Comparison of ENCODE assay signal across 29 mouse cellular contexts in the genomic region with DNA sequence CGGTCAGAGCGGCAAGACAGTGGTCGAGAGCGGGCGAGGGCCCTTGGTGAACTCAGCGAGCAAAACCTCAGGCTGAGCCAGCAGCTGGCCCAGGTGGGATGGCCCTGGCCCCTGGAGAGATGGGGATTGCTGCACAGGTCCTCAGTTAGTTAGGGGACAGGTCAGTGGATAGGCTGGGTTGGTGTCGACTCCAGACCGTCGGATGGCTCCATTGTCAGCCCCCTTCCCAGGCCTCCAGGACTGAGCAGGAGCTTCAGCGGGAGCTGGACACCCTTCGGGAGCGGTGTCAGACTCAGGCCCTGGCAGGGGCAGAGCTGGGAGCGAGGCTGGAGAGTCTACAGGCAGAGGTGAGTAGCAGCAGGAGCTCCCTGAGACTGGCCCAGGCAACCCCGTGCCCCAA. TPM values are rescaled to one million over a fixed set of nuclear protein-coding genes. Genes with fewer than 3 reads are reported as not detected.
DNase-seq lines count a peak whose midpoint lies in the region; ATAC-seq and TF ChIP-seq lines count a peak whose summit lies in the region.
"Had no signal": no experiment of that assay in that cellular context is flagged by ENCODE, and none has a peak within 500 bp of the region (broad histone marks: within the 10 kb centered on the region; RNA-seq: fewer than 3 reads in every experiment).

No protein-coding gene starts in this region.

- H3K4me3 ChIP-seq in heart, embryonic 13.5 days, result no peak overlapping the region
- H3K4me3 ChIP-seq in midbrain, embryonic 13.5 days (replicated peaks), result no peak overlapping the region
- H3K4me3 ChIP-seq in midbrain, embryonic 14.5 days (replicated peaks; ENCODE audit: low read depth, low read length), result no peak overlapping the region
- no peak overlapping the region for H3K4me3 ChIP-seq in limb, embryonic 11.5 days (ENCODE audit: low read depth, low read length)
- no peak overlapping the region for H3K4me3 ChIP-seq in intestine, postnatal 0 days (ENCODE audit: low read depth, low read length)
- H3K4me3 ChIP-seq: left cerebral cortex, adult 2 months; neural tube, embryonic 15.5 days had no signal

- DNase-seq in heart, postnatal 10 days, result no peak
- no peak for DNase-seq in midbrain, embryonic 14.5 days
- DNase-seq in limb, embryonic 11.5 days (ENCODE audit: low spot score), result peak; percentile 23
- DNase-seq in left cerebral cortex, adult 9 months (ENCODE audit: low spot score in 2 of 2), result no peak
- DNase-seq: adrenal gland, postnatal 10 days; cerebellum, adult 18-20 months; cerebellum, postnatal 36 days; embryo, embryonic 11 days; heart, postnatal 4 days; kidney, adult 11 months; layer of hippocampus, adult 9-11 months; left cerebral cortex, postnatal 4 days; lung, postnatal 4 days; right cerebral cortex, adult 18-20 months; right cerebral cortex, postnatal 4 days; thymus, adult 18-20 months; thymus, postnatal 4 days had no signal

- H3K9ac ChIP-seq in heart, embryonic 13.5 days, result 0 out of 2 replicates have a peak overlapping the region, but pooled peaks have one; percentile 8
- peak overlapping the region; percentile 6; the same call in 1 of the 2 replicates for H3K9ac ChIP-seq in midbrain, embryonic 13.5 days (replicated peaks)
- H3K9ac ChIP-seq in midbrain, embryonic 14.5 days (replicated peaks; ENCODE audit: low read length), result no peak overlapping the region
- H3K9ac ChIP-seq in limb, embryonic 11.5 days (ENCODE audit: low read length), result no peak overlapping the region
- H3K9ac ChIP-seq in intestine, postnatal 0 days (ENCODE audit: low read depth, low read length), result no peak overlapping the region
- H3K9ac ChIP-seq: liver, embryonic 14.5 days; neural tube, embryonic 15.5 days had no signal

- no peak overlapping the region for H3K27ac ChIP-seq in heart, embryonic 13.5 days (replicated peaks)
- H3K27ac ChIP-seq in midbrain, embryonic 13.5 days, result no peak overlapping the region
- no peak overlapping the region for H3K27ac ChIP-seq in midbrain, embryonic 14.5 days (replicated peaks; ENCODE audit: low read depth, low read length)
- no peak overlapping the region for H3K27ac ChIP-seq in limb, embryonic 11.5 days (replicated peaks; ENCODE audit: low read depth, low read length)
- no peak overlapping the region for H3K27ac ChIP-seq in intestine, postnatal 0 days (ENCODE audit: low read depth, low read length)
- H3K27ac ChIP-seq: kidney, postnatal 0 days; left cerebral cortex, adult 2 months; liver, embryonic 14.5 days; neural tube, embryonic 15.5 days had no signal

- H3K4me2 ChIP-seq in heart, embryonic 13.5 days, result no peak overlapping the region
- H3K4me2 ChIP-seq in midbrain, embryonic 13.5 days (replicated peaks), result no peak overlapping the region
- no peak overlapping the region for H3K4me2 ChIP-seq in midbrain, embryonic 14.5 days (ENCODE audit: low read length)
- no peak overlapping the region for H3K4me2 ChIP-seq in limb, embryonic 11.5 days (ENCODE audit: low read depth, severe bottlenecking)
- H3K4me2 ChIP-seq in intestine, postnatal 0 days (replicated peaks; ENCODE audit: low read depth), result no peak overlapping the region
- H3K4me2 ChIP-seq: heart, embryonic 11.5 days; neural tube, embryonic 15.5 days had no signal

- no peak for TF ChIP-seq CTCF in intestine, postnatal 0 days (IDR thresholded peaks at IDR 0.05; ENCODE audit: low read depth)

- H3K36me3 ChIP-seq in heart, embryonic 13.5 days, result peaks cover 45% of the 10 kb centered on the region
- peaks cover 37% of the 10 kb centered on the region for H3K36me3 ChIP-seq in midbrain, embryonic 13.5 days
- H3K36me3 ChIP-seq in midbrain, embryonic 14.5 days (ENCODE audit: control insufficient read depth, insufficient read depth, low read length), result peaks cover 32% of the 10 kb centered on the region
- peaks cover 10% of the 10 kb centered on the region for H3K36me3 ChIP-seq in limb, embryonic 11.5 days (ENCODE audit: control insufficient read depth, insufficient read depth, low read length)
- peaks cover 48% of the 10 kb centered on the region for H3K36me3 ChIP-seq in intestine, postnatal 0 days (ENCODE audit: control insufficient read depth, insufficient read depth)

- no peaks in the 10 kb centered on the region for H3K9me3 ChIP-seq in heart, embryonic 13.5 days
- H3K9me3 ChIP-seq in midbrain, embryonic 13.5 days, result no peaks in the 10 kb centered on the region
- no peaks in the 10 kb centered on the region for H3K9me3 ChIP-seq in midbrain, embryonic 14.5 days (ENCODE audit: control insufficient read depth, low read length)
- H3K9me3 ChIP-seq in limb, embryonic 11.5 days (ENCODE audit: control insufficient read depth, low read length), result no peaks in the 10 kb centered on the region
- no peaks in the 10 kb centered on the region for H3K9me3 ChIP-seq in intestine, postnatal 0 days (ENCODE audit: control insufficient read depth)
- H3K9me3 ChIP-seq: neural tube, embryonic 15.5 days had no signal

- WGBS in heart, embryonic 13.5 days, result 79% methylated on average over 14 of the region's 14 CpGs
- WGBS in midbrain, embryonic 13.5 days, result 79% methylated on average over 14 of the region's 14 CpGs
- 75% methylated on average over 14 of the region's 14 CpGs for WGBS in midbrain, embryonic 14.5 days
- WGBS in limb, embryonic 11.5 days, result 77% methylated on average over 14 of the region's 14 CpGs
- WGBS in intestine, postnatal 0 days, result 82% methylated on average over 14 of the region's 14 CpGs

- ATAC-seq in heart, embryonic 13.5 days (ENCODE audit: extremely low read depth, insufficient number of reproducible peaks, low FRiP score, low TSS enrichment), result no peak
- ATAC-seq in midbrain, embryonic 13.5 days, result 0 out of 2 replicates have a peak, but pooled peaks have one; percentile 12
- no peak for ATAC-seq in midbrain, embryonic 14.5 days (ENCODE audit: low FRiP score, low TSS enrichment)
- ATAC-seq in limb, embryonic 11.5 days (ENCODE audit: insufficient number of reproducible peaks, low FRiP score, low TSS enrichment, low read depth), result no peak
- no peak for ATAC-seq in intestine, postnatal 0 days

- intact Hi-C loops in heart, postnatal 10 days (cut with DNase I), result no loop called here

- peaks cover 11% of the 10 kb centered on the region for H3K4me1 ChIP-seq in heart, embryonic 13.5 days
- H3K4me1 ChIP-seq in midbrain, embryonic 13.5 days (replicated peaks), result no peaks in the 10 kb centered on the region
- no peaks in the 10 kb centered on the region for H3K4me1 ChIP-seq in midbrain, embryonic 14.5 days (ENCODE audit: control insufficient read depth, insufficient read depth, low read length)
- H3K4me1 ChIP-seq in limb, embryonic 11.5 days (ENCODE audit: control insufficient read depth, insufficient read depth, low read length), result no peaks in the 10 kb centered on the region
- no peaks in the 10 kb centered on the region for H3K4me1 ChIP-seq in intestine, postnatal 0 days (replicated peaks; ENCODE audit: control insufficient read depth, insufficient read depth, low read length)

- H3K27me3 ChIP-seq in heart, embryonic 13.5 days (replicated peaks), result peaks cover 34% of the 10 kb centered on the region
- H3K27me3 ChIP-seq in midbrain, embryonic 13.5 days, result peaks cover 32% of the 10 kb centered on the region
- peaks cover 16% of the 10 kb centered on the region for H3K27me3 ChIP-seq in midbrain, embryonic 14.5 days (ENCODE audit: control insufficient read depth, insufficient read depth, low read length)
- H3K27me3 ChIP-seq in limb, embryonic 11.5 days (ENCODE audit: control insufficient read depth, insufficient read depth, low read length), result peaks cover 17% of the 10 kb centered on the region
- no peaks in the 10 kb centered on the region; the same call in 1 of the 2 replicates for H3K27me3 ChIP-seq in intestine, postnatal 0 days (replicated peaks; ENCODE audit: control insufficient read depth, insufficient read depth, low read length)

RNA-seq across cellular contexts. Expression of a gene that starts 5.2 kb away (rescaled TPM):
- polyA plus RNA-seq in heart, embryonic 13.5 days (2015; fragmentation: Nextera tagmentation; extraction: Ambion mirVana), result 0.17 and 0.41 TPM in 2 replicates
- total RNA-seq in heart, postnatal 10 days (2021), result not detected
- 0.16 TPM in 1 of 2 replicates, not detected in the other for polyA plus RNA-seq in midbrain, embryonic 13.5 days (2015; fragmentation: Nextera tagmentation; extraction: Ambion mirVana)
- polyA plus RNA-seq in midbrain, embryonic 14.5 days (2014; fragmentation: Nextera tagmentation; extraction: Ambion mirVana), result 0.26 TPM in 1 of 2 replicates, not detected in the other
- 0.91 and 1.3 TPM in 2 replicates for polyA plus RNA-seq in limb, embryonic 11.5 days (2014; fragmentation: Nextera tagmentation; extraction: Ambion mirVana)
- polyA plus RNA-seq in intestine, postnatal 0 days (2015; fragmentation: Nextera tagmentation; extraction: Ambion mirVana), result 7.8 and 8.5 TPM in 2 replicates
- total RNA-seq: adrenal gland, postnatal 10 days; gastrocnemius, adult 18-20 months; gastrocnemius, postnatal 4 days; left cerebral cortex, adult 2 months; left cerebral cortex, postnatal 4 days; megakaryocyte-erythroid progenitor cell, adult 5-6 weeks had no signal
- polyA plus RNA-seq: neural tube, embryonic 15.5 days had no signal

RNA-seq across cellular contexts. Expression of a gene that starts 7.9 kb away (rescaled TPM):
- 297 and 312 TPM in 2 replicates for polyA plus RNA-seq in heart, embryonic 13.5 days (2015; fragmentation: Nextera tagmentation; extraction: Ambion mirVana)
- 100 to 1,000 TPM; 218 to 220 TPM for total RNA-seq in heart, postnatal 10 days (2021)
- polyA plus RNA-seq in midbrain, embryonic 13.5 days (2015; fragmentation: Nextera tagmentation; extraction: Ambion mirVana), result 84.9 and 90.9 TPM in 2 replicates
- 110 and 150 TPM in 2 replicates for polyA plus RNA-seq in midbrain, embryonic 14.5 days (2014; fragmentation: Nextera tagmentation; extraction: Ambion mirVana)
- polyA plus RNA-seq in limb, embryonic 11.5 days (2014; fragmentation: Nextera tagmentation; extraction: Ambion mirVana), result 45.5 and 53.0 TPM in 2 replicates
- polyA plus RNA-seq in intestine, postnatal 0 days (2015; fragmentation: Nextera tagmentation; extraction: Ambion mirVana), result 131 and 136 TPM in 2 replicates

RNA-seq across cellular contexts. Expression of a gene that starts 8.2 kb away (rescaled TPM):
- polyA plus RNA-seq in heart, embryonic 13.5 days (2015; fragmentation: Nextera tagmentation; extraction: Ambion mirVana), result 32.4 and 37.3 TPM in 2 replicates
- 10 to 100 TPM; 21.0 to 21.1 TPM for total RNA-seq in heart, postnatal 10 days (2021)
- 44.8 and 46.5 TPM in 2 replicates for polyA plus RNA-seq in midbrain, embryonic 13.5 days (2015; fragmentation: Nextera tagmentation; extraction: Ambion mirVana)
- 43.9 and 44.9 TPM in 2 replicates for polyA plus RNA-seq in midbrain, embryonic 14.5 days (2014; fragmentation: Nextera tagmentation; extraction: Ambion mirVana)
- polyA plus RNA-seq in limb, embryonic 11.5 days (2014; fragmentation: Nextera tagmentation; extraction: Ambion mirVana), result 54.8 and 58.1 TPM in 2 replicates
- polyA plus RNA-seq in intestine, postnatal 0 days (2015; fragmentation: Nextera tagmentation; extraction: Ambion mirVana), result 14.7 and 15.5 TPM in 2 replicates

RNA-seq across cellular contexts. Expression of a gene that starts 11.8 kb away (rescaled TPM):
- polyA plus RNA-seq in heart, embryonic 13.5 days (2015; fragmentation: Nextera tagmentation; extraction: Ambion mirVana), result 118 and 140 TPM in 2 replicates
- total RNA-seq in heart, postnatal 10 days (2021), result 100 to 1,000 TPM; 138 to 142 TPM
- polyA plus RNA-seq in midbrain, embryonic 13.5 days (2015; fragmentation: Nextera tagmentation; extraction: Ambion mirVana), result 1.4 and 2.9 TPM in 2 replicates
- 1.2 and 1.9 TPM in 2 replicates for polyA plus RNA-seq in midbrain, embryonic 14.5 days (2014; fragmentation: Nextera tagmentation; extraction: Ambion mirVana)
- 4.3 and 5.0 TPM in 2 replicates for polyA plus RNA-seq in limb, embryonic 11.5 days (2014; fragmentation: Nextera tagmentation; extraction: Ambion mirVana)
- polyA plus RNA-seq in intestine, postnatal 0 days (2015; fragmentation: Nextera tagmentation; extraction: Ambion mirVana), result 46.6 and 50.9 TPM in 2 replicates

RNA-seq across cellular contexts. Expression of a gene that starts 13.5 kb away (rescaled TPM):
- 9.4 and 10.7 TPM in 2 replicates for polyA plus RNA-seq in heart, embryonic 13.5 days (2015; fragmentation: Nextera tagmentation; extraction: Ambion mirVana)
- not detected for total RNA-seq in heart, postnatal 10 days (2021)
- polyA plus RNA-seq in midbrain, embryonic 13.5 days (2015; fragmentation: Nextera tagmentation; extraction: Ambion mirVana), result 0.15 and 0.17 TPM in 2 replicates
- polyA plus RNA-seq in midbrain, embryonic 14.5 days (2014; fragmentation: Nextera tagmentation; extraction: Ambion mirVana), result not detected in 2 replicates
- 21.3 and 23.3 TPM in 2 replicates for polyA plus RNA-seq in limb, embryonic 11.5 days (2014; fragmentation: Nextera tagmentation; extraction: Ambion mirVana)
- 0.38 and 0.42 TPM in 2 replicates for polyA plus RNA-seq in intestine, postnatal 0 days (2015; fragmentation: Nextera tagmentation; extraction: Ambion mirVana)
- total RNA-seq: gastrocnemius, adult 18-20 months; gastrocnemius, postnatal 4 days; heart, postnatal 4 days; left cerebral cortex, adult 2 months; megakaryocyte-erythroid progenitor cell, adult 5-6 weeks had no signal
- polyA plus RNA-seq: large intestine, adult 2 months had no signal

Comparison
In these comparisons a context has a peak if more than half of its experiments do, and no peak if none do; other contexts are left out.
1. H3K9ac ChIP-seq: peak in heart, embryonic 13.5 days (single experiment) and midbrain, embryonic 13.5 days (single experiment); none in midbrain, embryonic 14.5 days (single experiment), limb, embryonic 11.5 days (single experiment) and intestine, postnatal 0 days (single experiment).